Mouse (Mus musculus): ENCODE data around the gene Olfr992.
"Not testable (repeated sequence)": the region's sequence is repeated elsewhere in the genome, so short reads cannot be mapped to it uniquely, and the experiment has no call there.

Gene Olfr992

DNA sequence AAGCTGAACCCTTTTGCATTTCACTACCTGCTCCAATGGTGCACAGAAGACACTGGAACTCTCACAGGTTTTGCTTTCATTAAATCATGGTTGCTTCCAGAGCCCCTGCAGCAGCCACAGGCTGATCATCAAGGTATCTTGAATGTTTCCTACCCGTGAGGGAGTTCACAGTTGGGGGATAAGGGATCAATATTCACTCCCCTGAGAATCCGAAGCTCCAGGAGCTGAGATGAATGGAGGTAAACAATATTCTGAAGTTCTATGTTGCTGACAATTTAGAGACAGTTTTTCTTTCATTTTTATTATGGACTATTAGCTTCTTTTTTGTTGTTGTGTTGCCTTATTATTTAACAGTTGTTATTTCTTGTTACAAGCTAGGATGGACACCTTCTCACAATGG lies at the start of gene Olfr992:
Olfr992 (minus strand) TSS at position 101 of the 400 bp plus-strand sequence.
- no peak for DNase-seq (ENCODE audit: low spot score in 2 of 2)

DNA sequence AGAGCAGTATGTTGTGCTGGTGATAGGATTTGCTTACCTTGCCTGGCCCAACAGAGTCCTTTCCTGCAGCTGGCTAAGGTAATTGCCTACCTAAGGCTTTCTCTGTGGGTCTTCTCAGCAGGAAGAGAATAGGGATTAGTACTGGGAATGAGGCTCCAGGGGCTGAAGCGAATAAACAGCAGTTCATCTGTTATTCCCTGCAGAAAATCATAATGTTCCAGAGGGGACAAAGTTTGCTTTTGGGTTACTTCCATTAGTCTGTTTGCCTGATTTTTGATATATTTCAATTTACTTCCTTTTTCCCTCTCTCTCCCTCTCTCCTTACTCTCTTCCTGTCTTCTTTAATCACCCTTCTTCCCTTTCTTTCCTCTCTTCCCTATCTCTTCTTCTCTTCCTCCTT lies 34.3 kb upstream of the Olfr992 start, which contains the start of gene Olfr995:
Olfr995 (minus strand) TSS at position 101 of the 400 bp plus-strand sequence.
- no peak for DNase-seq (ENCODE audit: low spot score in 2 of 2)

DNA sequence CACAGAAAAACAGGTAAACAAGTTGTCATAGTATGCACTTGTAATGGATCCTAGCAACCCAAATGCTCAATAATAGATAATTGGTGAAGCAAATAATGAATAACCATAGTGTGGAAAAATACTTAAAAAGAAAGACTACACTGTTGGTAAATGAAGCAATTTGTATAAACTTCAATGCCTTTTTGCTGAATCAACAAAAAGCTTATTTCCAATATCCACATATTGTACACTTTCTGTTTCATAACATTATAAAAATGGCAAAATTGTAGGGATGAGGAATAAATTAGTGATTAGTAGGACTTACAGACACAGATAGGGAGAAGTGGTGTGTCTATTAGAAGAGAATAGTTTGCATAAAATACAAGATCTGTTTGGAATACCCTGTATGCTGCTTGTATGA lies 33.3 kb upstream of the Olfr992 start:
- no peak for DNase-seq (ENCODE audit: low spot score in 2 of 2)

DNA sequence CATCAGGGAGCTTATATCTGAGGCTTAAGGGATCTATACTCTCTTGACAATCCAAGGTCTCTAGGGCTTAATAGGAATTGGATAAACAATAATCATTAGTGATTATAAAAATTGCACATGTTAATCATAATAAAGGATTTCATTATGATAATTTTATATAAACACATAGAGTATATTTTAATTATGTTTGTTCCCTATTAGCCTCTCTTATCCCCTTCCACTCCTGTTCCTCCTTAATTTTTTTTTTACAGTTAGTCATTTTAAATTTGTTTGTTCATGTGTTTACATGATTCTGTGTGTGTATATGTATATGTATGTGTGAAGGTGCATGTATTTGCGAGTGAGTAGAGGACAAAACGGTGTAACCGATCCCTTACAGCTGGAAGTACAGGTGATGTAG lies 27.1 kb upstream of the Olfr992 start, which contains the start of gene Olfr994:
Olfr994 (minus strand) TSS at position 101 of the 400 bp plus-strand sequence.
- no peak for DNase-seq (ENCODE audit: low spot score in 2 of 2)

DNA sequence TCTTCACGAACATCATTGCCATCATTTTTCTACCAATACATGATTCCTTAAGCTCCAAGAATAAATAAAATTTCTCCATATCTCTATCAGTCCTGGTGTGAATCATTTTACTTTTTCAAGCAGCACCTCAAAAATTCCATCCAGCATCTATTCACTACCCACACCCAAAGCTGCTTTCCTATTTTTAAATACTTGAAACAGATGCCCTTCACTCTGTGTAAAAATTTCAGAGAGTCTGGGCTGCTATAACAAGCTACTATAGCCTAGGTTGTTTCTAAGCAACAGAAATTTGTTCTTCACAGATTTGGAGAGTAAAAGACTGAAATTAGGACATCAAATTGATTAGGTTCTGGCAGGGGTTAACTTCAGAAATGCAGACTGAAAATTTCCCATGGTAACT lies 16.6 kb upstream of the Olfr992 start:
- DNase-seq (ENCODE audit: low spot score in 2 of 2) = no peak

DNA sequence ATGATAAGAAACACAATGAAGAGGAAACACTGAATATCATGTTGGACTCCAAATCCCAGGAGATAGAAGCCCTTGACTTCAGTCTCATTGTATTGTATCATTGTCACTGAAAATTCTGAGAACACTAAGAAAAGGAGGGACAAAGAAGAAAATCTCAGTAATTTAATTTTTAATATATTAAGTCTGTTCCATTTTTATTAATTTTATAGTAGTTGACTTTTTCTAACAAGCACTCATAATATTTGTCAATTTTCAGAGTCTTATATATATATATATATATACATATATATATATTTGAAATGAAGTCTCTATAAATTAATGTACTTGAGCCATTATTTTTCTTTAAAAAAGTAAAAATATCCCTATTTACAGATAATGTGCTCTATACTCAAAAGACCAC lies 5.5 kb upstream of the Olfr992 start, which contains the start of gene Olfr993:
Olfr993 (minus strand) TSS at position 101 of the 400 bp plus-strand sequence.
- no peak for DNase-seq (ENCODE audit: low spot score in 2 of 2)

DNA sequence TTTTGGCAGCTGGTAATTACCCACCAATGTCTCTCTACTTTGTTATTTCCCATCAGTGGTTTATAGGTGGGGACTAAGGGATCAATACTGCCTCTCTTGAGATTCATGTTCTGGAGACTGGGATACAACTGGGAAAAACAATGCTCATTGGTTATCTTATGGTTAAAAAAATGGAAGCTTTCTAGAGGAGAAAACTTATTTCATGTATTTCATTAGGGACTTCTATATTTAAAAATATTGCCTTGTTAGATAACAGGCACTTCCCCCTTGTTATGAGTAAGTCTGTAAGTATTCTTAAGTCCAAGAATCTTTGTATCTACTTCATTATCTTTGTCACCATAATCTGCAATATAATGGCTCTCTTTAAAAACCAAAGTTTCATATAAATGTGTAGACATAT lies 46.1 kb downstream of the Olfr992 start, which contains the start of gene Olfr988:
Olfr988 (minus strand) TSS at position 101 of the 400 bp plus-strand sequence.
- DNase-seq (ENCODE audit: low spot score in 2 of 2) = not testable (repeated sequence)
